Mouse (Mus musculus): ENCODE results near the gene Dcst1. TPM values are rescaled to one million over a fixed set of nuclear protein-coding genes. Genes with fewer than 3 reads are reported as not detected.

The Dcst1 gene
- total RNA-seq, 1 experiment from 2014 or later: not detected

DNA sequence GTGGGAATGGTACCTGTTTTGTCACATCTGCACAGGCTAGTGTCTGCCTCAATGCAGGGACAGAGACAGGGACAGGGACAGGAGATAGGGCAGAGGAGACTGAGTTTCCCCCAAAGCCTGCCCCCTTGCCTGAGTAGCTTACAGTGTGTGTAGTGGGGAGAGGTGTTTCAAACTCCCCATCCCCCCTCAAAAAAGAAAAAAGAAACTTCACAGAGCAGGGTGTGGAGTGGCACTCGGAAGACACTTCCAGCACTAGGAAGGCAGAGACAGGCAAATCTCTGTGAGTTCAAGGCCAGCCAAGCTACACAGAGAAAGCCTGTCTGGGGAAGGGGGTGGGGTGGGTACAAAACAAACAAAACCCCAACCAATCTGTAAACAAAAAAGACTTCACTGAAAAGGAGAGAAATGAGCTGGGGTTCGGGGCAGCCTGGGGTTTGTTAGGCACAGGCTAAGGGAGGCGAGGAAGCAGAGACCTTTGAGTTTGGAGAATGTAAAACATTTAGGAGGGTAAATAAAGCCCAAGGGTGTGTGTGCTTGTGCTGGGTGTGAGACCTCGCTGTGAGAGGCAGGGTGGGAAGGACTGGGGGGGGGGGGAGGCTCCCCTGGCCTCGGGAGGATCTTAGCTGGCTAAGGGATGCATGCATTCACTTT is 8.7 kb upstream of the Dcst1 start:
- no peak for ATAC-seq (ENCODE audit: extremely low read depth, insufficient number of reproducible peaks, low FRiP score, poor library complexity, severe bottlenecking)

DNA sequence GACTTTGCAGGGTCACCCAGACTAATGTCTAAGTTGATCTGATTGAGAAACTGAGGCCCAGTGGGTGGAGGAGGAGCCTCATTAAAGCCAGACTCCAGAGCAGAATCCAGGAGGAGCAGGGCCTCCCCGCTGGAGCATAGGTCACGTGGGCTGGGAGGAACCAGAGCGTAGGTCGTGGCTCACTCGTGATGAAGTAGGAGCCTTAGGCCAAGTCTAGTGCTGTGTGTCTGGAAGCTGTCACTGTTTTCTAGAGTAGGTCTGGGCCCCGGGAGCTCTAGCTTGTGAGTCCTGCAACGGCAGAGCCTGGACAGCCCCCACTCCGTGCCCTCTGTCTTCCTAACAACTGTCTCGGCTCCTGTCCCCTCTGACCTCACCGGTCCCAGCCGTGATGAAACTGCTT is 2.3 kb upstream of the Dcst1 start:
- ATAC-seq (ENCODE audit: extremely low read depth, insufficient number of reproducible peaks, low FRiP score, poor library complexity, severe bottlenecking): no peak

DNA sequence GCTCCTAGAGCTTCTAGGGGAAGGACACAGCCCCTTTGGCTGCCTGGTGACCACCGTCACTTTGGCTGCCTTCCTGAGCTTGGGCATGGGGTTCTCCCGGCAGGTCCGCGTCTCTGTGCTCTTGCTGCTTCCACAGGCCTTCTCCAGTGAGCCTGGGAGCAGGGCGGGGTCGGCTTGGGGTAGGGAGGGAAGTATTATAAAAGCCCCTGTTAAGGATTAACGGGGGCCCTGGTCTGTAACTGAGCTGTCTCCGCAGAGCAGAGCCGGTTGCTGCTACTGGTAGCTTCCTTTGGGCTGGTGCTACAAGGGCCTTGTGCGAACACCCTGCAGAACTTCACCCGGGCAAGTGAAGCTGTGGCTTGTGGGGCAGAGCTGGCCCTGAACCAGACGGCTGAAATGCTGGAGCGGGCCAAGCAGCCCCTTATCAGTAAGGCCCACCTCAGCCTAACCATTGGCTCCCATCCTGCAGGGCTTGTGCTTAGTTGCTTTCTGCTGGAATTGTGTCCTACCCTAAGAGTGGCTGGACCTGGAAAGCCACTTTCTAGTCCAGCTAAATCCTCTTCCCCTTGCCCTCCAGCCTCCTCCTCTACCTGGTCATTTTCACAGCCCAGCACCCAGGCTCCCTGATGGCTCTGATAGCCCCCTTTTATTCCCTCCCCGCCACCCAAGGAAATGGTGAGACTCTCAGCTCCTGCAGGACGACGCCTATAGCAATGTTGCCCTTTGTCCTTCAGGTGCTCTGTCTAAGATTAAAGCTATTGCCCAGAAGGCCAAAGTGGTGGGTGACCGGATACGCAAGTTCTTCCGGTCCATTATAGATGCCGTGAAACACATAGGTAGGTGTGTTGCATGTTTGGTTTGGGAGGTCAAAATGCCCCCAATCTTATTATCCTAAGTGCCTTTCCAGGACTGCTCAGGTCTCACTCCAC is 697 bp upstream of the Dcst1 start:
- no peak for ATAC-seq (ENCODE audit: extremely low read depth, insufficient number of reproducible peaks, low FRiP score, poor library complexity, severe bottlenecking)

DNA sequence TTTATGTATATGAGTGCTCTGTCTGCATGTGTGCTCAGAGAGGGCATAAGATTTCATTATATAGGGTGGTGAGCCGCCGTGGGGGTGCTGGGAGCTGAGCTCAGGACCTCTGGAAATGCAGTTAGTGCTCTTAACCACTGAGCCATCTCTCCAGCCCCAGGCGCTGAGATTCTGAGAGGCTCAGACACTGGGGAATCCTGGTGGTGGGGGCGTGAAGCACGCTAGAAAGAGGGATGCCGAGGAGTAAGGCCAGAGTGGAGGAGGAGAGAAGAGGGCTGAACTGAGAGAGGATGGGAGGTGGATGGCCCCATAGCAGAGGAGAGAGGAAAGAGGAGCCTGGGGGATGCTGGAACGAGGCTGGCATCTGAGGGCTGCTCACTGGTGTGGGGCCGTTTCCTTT is 422 bp downstream of the Dcst1 start:
- ATAC-seq (ENCODE audit: extremely low read depth, insufficient number of reproducible peaks, low FRiP score, poor library complexity, severe bottlenecking): no peak

DNA sequence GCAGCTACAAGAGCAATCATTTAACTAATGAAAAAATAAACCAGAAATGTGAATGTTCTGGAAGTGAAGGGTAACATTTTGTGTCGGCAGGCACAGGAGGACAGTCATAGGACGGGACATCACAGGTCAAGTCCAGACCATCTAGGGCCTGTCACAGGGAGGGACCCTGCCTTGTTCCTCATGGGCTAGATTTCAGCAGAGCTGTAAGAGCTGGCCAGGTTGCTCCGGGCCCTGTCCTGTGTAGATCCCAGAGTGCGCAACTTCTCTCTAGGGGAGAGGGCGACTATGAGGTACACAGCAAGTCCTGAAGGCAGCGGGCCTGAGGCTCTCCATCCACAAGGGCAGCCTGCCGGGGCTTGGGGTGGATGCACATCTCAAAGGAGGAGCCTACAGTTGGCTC is 3.4 kb downstream of the Dcst1 start, which contains the start of gene Dcst2:
Dcst2 (plus strand) TSS at position 301 of the 400 bp plus-strand sequence.
- ATAC-seq (ENCODE audit: extremely low read depth, insufficient number of reproducible peaks, low FRiP score, poor library complexity, severe bottlenecking): no peak

DNA sequence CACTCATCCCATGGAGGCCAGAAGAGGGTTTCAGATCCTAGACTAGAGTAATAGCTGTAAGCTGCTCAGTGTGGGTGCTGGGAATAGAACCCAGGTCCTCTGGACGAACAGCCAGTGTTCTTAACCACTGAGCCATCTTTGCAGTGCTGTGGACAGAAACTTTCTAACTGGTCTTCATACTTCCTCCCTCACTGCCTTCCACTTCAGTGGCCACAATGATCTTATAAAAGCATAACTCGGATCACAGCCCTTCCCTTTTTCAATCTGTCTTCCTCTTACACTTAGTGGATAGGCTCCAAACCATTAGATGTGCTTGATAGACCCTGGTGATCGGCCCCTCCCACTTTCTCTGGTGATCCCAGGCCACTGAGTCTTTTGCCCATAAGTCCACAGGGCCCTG is 4.8 kb downstream of the Dcst1 start:
- ATAC-seq (ENCODE audit: extremely low read depth, insufficient number of reproducible peaks, low FRiP score, poor library complexity, severe bottlenecking): no peak

DNA sequence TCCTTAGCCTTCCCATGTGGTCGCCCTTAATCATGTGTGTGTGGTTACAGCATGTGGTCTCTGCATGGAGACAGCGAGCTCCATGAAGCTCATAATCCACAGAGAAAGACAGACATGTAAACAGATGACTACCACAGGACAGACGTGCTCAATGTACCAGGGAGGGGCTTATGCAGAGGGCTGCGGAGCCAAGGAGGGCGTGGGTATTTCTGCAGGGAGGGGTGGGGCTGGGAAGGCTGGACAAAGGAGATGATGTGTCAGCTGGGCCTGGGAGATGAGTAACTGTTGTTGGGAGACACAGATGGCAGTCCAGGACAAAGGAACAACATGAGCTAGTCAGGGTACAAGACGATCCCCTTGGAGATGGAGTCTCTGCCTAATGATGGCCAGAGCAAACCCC is 5.4 kb downstream of the Dcst1 start:
- no peak for ATAC-seq (ENCODE audit: extremely low read depth, insufficient number of reproducible peaks, low FRiP score, poor library complexity, severe bottlenecking)

DNA sequence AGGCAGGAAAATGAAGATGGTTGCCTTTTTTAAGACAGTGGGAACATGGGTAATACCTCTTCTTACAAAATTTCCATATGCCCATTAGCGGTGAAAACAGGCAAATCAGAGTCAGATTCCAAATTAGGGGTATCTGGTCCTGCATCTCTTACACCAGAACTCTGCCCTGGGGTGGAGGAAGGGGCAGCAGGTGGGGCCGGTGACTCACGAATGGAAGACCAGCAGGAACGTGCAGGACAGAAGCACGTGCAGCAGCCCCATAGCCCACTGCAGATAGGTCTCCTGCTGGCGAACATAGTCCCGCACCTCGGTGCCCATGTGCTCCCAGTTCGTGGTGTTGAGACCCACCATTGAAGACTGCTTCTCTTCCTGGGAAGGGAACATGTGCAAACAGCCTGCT is 9.0 kb downstream of the Dcst1 start:
- no peak for ATAC-seq (ENCODE audit: extremely low read depth, insufficient number of reproducible peaks, low FRiP score, poor library complexity, severe bottlenecking)

DNA sequence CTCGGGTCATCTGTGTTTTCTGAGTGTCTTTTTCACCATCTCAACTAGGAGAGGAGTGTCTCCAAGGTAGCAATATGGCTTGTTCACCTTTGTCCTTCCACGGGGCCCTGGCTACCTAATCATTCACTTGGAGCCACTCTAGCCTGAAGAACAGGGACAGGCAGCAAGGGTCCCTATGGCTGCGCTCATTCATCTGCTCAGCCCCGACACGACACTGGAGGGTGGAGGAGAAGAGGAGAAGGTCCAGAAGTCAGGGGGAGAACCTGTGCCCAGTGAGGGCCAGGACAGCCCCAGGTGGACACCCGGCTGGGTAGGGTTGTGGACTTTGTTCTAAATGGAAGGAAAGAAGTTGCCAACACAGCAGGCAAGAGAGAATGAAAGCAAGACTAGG is 9.5 kb downstream of the Dcst1 start:
- ATAC-seq (ENCODE audit: extremely low read depth, insufficient number of reproducible peaks, low FRiP score, poor library complexity, severe bottlenecking): no peak

DNA sequence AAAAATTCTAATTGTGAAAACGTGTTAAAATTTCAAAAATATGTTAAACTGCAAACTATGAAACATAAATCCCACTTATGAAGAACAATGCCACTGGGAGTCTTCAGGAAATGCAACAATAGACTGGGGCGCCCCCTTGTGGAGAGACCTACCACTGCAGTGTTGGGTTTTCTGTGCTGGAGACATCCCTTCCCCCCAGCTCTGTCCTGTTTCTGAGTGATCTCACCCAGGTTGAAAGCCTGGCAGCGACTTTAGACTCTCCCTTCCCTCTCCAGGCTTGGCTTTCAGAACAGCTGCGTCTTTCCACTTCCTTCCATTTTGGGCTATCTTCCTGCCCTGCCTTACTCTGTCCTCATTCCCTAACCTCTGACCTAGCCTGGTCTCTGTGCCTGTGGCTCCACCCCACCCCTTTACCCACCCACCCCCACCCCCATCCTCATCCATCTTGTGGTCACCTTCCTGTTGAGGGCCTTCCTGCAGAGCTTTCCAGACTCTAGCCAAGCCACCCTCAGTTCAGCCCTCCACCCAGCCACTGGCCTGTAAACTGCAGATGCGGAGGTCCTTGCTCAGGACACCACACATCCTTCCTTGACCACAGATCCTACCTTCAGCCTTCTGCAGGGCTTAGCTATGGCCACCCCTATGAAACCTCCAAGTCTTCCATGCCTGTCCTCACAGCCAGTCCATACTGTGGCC is 10.1 kb downstream of the Dcst1 start:
- no peak for ATAC-seq (ENCODE audit: extremely low read depth, insufficient number of reproducible peaks, low FRiP score, poor library complexity, severe bottlenecking)

DNA sequence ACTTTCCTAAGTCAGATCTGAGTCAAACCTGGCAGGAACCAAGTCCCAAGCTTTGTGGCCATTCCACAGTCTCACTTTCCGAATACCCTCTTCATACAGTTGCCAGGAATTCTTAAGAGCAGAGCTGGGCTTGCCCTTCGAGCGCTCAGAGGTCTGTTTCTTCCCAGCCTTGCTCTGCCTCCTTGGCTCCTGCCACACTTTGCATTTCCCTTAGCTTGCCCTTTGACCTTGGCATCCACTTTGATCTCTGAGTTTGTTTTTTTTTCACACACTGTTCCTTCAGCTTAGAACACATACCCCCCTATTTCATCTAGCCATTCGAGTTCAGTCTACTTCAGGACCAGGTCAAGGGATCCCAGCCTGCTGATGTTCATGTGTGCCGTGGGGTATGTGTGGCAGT is 13.8 kb downstream of the Dcst1 start:
- no peak for ATAC-seq (ENCODE audit: extremely low read depth, insufficient number of reproducible peaks, low FRiP score, poor library complexity, severe bottlenecking)

DNA sequence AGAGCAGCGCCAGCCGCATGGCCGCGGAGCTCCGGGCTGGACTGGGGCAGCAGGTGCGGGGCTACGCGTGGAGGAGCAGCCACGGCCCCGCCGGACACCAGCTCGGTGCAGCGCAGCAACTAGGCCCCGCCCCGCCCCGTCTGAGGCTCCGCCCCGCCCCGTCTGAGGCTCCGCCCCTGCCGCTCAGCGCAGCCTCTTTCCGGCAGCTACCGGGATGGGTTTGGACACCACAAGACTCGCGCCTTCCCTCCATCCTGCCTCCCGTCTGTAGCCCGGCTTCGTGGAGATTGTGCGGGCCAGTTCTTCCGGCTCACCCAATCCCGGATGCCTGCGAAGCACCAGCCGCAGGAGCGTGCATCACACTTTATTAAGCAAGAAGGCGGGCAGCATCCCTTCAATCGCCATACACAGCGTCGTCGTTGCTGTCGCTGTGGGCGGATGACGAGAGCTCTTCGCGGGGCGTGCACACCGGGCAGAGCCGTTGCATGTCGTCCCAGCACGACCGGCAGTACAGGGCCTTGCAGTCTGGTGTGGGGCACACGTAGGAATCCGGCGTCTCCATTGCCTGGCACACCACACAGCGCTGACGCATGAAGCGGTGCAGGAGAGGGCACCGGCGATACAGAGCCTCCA is 15.1 kb downstream of the Dcst1 start, which contains the start of gene Adam15:
Adam15 (minus strand) TSS at position 128 of the 633 bp plus-strand sequence.
- peak; percentile 61 for ATAC-seq (ENCODE audit: extremely low read depth, insufficient number of reproducible peaks, low FRiP score, poor library complexity, severe bottlenecking)

DNA sequence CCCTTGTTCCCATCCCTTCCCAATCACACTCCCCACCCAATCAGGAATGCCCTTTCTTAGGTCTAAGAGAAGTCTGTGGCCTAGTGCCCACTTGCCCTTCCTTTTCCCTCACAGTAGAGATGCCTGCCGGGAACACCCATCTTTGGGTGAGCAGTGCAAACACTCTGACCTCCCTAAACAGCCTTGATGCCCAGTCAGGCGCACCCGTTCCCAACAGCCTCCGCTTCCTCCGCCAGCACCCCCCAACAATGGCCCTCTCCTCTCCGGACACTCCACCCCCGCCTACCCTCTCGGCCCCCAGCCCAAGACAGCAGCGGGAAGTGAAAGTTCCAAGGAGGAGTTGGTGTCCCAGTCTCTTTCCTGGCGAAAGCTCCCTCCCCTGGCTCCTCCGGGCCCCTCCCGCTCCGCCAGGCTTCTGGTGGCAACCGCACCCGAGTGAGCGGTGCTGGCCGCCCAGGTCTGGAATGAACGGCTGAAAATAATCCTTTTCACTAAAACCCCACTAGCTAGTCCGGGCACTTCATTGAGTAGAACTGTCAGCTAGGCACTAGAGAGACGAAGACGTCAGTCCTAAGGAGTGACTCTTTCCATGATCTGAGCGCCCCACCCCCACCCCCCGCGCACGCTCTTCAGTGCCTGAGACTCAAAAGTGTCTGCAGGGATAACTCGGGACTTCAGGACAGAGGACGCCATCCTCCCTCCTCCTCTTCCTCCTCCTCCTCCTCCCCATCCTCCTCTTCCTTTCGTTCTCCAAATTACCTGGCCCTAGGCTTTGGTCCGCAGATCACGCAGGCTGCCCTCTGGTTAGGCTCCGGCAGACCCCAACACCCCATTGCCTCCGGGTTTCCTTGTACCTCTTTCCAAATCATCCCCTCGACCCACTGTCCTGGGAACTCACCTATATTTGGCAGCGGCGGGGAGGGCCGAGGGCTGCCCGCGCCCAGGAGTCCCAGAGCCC is 15.9 kb downstream of the Dcst1 start:
- no peak for ATAC-seq (ENCODE audit: extremely low read depth, insufficient number of reproducible peaks, low FRiP score, poor library complexity, severe bottlenecking)

DNA sequence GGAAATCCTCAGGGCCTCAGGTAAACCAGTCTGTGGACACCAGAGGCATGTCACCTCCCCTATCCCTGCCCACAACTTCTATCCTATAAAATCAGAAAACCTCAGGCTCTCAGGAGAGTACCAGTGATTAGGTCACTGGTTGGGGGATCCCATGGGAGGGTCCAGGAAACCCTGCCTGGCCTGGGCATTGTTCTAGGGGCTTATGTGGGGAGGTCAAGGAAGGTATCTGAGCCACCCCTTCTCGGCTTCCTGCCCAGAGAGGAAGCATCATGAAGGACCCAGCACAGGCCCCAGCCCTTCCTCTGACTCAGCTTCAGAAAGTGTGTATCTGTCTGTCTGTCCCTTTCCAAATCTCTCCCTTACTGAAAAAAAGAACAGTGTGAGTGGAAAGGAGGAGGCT is 17.1 kb downstream of the Dcst1 start:
- ATAC-seq (ENCODE audit: extremely low read depth, insufficient number of reproducible peaks, low FRiP score, poor library complexity, severe bottlenecking): no peak

DNA sequence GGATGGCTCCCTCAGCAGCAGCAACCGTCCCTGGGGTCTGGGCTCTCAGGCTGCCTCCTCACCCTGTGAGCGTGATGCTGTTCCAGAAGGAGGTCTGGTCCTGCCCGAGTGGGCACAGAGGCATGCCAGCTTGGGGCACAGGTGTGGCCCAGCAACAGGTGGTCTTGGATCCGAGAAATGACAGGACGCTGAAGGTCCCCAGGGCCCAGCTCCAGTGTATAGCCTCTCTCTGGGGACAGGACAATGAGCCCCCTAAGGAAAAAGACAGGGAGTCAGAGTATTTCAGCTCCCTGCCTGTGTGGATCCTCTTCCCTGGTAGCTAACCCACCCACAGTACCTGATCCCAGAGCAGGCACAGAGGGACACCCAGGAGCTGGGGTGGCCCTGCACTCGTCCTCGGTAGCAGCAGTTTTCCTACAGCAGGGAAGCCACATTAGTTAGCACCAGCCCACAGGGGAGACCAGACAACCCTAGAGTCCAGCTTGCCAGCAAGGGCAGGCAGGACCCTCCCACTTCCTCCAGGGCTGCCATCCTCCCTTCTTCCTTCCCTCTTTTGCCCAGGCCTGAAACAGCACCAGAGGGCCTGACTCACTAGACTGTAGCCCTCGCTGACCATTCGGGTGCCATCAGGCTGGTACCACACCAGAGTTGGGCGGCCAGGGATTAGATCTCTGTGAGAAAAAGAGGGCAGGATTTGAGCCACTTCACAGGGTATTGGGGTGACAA is 18.1 kb downstream of the Dcst1 start:
- no peak for ATAC-seq (ENCODE audit: extremely low read depth, insufficient number of reproducible peaks, low FRiP score, poor library complexity, severe bottlenecking)

DNA sequence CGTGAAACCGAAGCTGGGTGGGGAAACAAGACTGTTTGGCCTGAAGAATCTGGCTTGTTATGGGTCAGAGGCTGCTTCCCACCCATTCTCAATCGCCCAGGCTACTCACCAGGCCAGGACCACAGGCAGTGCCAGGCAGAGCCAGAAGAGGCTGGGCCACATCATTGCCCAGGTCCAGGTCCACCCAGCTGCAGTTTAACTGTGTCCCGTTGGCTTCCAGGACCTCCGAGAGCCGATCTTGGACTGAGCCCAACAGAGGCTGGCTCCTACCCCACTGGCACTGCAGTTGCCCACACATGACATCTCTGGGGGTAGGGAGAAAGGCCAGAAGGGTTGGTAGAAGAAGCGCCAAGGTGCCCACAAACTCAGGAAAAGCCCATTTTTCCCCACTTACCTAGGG is 21.8 kb downstream of the Dcst1 start:
- no peak for ATAC-seq (ENCODE audit: extremely low read depth, insufficient number of reproducible peaks, low FRiP score, poor library complexity, severe bottlenecking)

DNA sequence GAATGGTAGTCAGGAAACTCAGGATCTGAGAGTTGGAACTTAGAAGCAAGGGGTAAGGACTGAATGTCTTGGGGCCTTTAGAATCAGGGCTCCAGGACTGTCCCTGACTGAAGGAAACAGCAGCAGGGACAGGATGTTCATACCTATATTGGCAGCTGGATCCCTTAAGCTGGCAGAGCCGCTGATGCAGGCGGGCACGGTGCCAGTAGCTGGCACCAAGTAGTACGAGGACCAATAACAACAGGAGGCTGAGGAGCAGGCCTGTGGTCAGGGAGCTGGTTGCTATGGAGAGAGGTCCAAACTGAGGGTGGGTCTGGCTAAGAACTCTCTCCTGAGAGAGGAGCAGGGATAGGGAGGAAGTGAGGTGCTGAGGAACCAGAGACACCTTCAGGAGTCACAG is 23.3 kb downstream of the Dcst1 start:
- ATAC-seq (ENCODE audit: extremely low read depth, insufficient number of reproducible peaks, low FRiP score, poor library complexity, severe bottlenecking): no peak

DNA sequence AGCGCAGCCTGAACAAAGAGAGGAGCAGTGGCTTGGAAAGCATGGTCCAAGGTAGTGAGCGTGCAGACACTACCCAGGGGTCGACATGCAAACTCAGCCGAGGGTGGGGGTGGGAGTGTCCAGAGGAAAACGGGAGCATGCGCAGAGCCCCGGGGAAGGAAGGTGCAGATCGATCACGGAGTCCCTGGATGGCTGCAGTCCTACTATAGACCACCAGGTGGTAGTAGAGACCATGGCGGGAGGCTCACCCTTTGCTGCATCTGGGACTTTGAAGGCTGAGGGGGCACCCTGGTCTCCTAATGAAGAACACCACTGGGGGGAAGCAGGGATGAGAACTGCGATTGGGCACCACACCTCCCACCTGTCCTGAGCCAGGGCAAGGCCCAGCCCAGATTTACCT is 24.6 kb downstream of the Dcst1 start:
- ATAC-seq (ENCODE audit: extremely low read depth, insufficient number of reproducible peaks, low FRiP score, poor library complexity, severe bottlenecking): peak; percentile 52; the same call in 1 of the 2 replicates
